In the genomic region with DNA sequence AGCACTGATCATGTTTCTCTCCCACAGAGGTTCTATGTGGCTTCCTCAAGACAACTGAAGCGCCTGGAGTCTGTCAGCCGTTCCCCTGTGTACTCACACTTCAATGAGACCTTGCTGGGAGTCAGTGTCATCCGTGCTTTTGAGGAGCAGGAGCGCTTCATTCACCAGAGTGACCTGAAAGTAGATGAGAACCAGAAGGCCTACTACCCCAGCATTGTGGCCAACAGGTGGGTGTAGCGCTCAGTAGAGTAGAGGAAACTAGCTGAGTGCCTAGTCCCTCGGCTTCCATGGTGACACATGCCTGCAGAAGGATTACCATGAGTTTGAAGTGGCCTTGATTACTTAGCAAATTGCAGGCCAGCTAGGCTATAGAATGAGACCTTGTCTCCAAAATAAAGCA, we compare ENCODE assay signal across 22 mouse cellular contexts.
DNase-seq lines count a peak whose midpoint lies in the region; ATAC-seq and TF ChIP-seq lines count a peak whose summit lies in the region.
"Had no signal": no experiment of that assay in that cellular context is flagged by ENCODE, and none has a peak within 500 bp of the region (broad histone marks: within the 10 kb centered on the region; RNA-seq: fewer than 3 reads in every experiment).

No protein-coding gene starts in this region.

- TF ChIP-seq CTCF in forebrain, postnatal 0 days (IDR thresholded peaks at IDR 0.05; ENCODE audit: low read depth): no peak

- H3K9ac ChIP-seq in forebrain, embryonic 11.5 days (ENCODE audit: low read length): no peak overlapping the region
- H3K9ac ChIP-seq in forebrain, postnatal 0 days: no peak overlapping the region
- H3K9ac ChIP-seq in heart, embryonic 11.5 days (ENCODE audit: low read depth, low read length): no peak overlapping the region

- no peaks in the 10 kb centered on the region for H3K4me1 ChIP-seq in forebrain, embryonic 11.5 days (replicated peaks; ENCODE audit: control insufficient read depth, insufficient read depth, low read length)
- H3K4me1 ChIP-seq in forebrain, postnatal 0 days (ENCODE audit: insufficient read depth): no peaks in the 10 kb centered on the region
- no peaks in the 10 kb centered on the region for H3K4me1 ChIP-seq in heart, embryonic 10.5 days
- no peaks in the 10 kb centered on the region for H3K4me1 ChIP-seq in heart, embryonic 11.5 days (ENCODE audit: control insufficient read depth, insufficient read depth, low read length)

- WGBS in forebrain, embryonic 11.5 days: 90% methylated on average over 6 of the region's 6 CpGs
- WGBS in forebrain, postnatal 0 days: 95% methylated on average over 6 of the region's 6 CpGs
- 82% methylated on average over 6 of the region's 6 CpGs for WGBS in heart, embryonic 10.5 days
- 89% methylated on average over 6 of the region's 6 CpGs for WGBS in heart, embryonic 11.5 days (ENCODE audit: insufficient replicate concordance)

- H3K36me3 ChIP-seq in forebrain, embryonic 11.5 days (ENCODE audit: control insufficient read depth, insufficient read depth, low read length): no peaks in the 10 kb centered on the region; the same call in 1 of the 2 replicates
- peaks cover 36% of the 10 kb centered on the region for H3K36me3 ChIP-seq in forebrain, postnatal 0 days (ENCODE audit: insufficient read depth)
- H3K36me3 ChIP-seq in heart, embryonic 10.5 days: peaks cover 4% of the 10 kb centered on the region; the same call in 1 of the 2 replicates
- H3K36me3 ChIP-seq in heart, embryonic 11.5 days (ENCODE audit: control insufficient read depth, insufficient read depth, low read length): no peaks in the 10 kb centered on the region

- no peaks in the 10 kb centered on the region for H3K27me3 ChIP-seq in forebrain, embryonic 11.5 days (ENCODE audit: control insufficient read depth, insufficient read depth, low read length)
- no peaks in the 10 kb centered on the region for H3K27me3 ChIP-seq in forebrain, postnatal 0 days (ENCODE audit: insufficient read depth, low read length)
- H3K27me3 ChIP-seq in heart, embryonic 10.5 days (ENCODE audit: insufficient read depth, poor library complexity, severe bottlenecking): no peaks in the 10 kb centered on the region
- no peaks in the 10 kb centered on the region for H3K27me3 ChIP-seq in heart, embryonic 11.5 days (ENCODE audit: control insufficient read depth, insufficient read depth, low read length)
- H3K27me3 ChIP-seq: CH12.LX, Patski had no signal

- no peak overlapping the region for H3K27ac ChIP-seq in forebrain, embryonic 11.5 days (ENCODE audit: low read depth, low read length)
- no peak overlapping the region for H3K27ac ChIP-seq in forebrain, postnatal 0 days (ENCODE audit: low read depth, low read length)
- no peak overlapping the region for H3K27ac ChIP-seq in heart, embryonic 10.5 days
- no peak overlapping the region for H3K27ac ChIP-seq in heart, embryonic 11.5 days (ENCODE audit: low read depth, low read length)

- H3K4me2 ChIP-seq in forebrain, embryonic 11.5 days (ENCODE audit: low read depth, low read length, severe bottlenecking): no peak overlapping the region
- H3K4me2 ChIP-seq in forebrain, postnatal 0 days (ENCODE audit: low read depth): no peak overlapping the region
- H3K4me2 ChIP-seq in heart, embryonic 11.5 days: no peak overlapping the region

- peak; percentile 34 for DNase-seq in forebrain, embryonic 11.5 days (ENCODE audit: low spot score)
- DNase-seq in forebrain, postnatal 0 days: no peak
- DNase-seq in heart, adult 11 months: peak; percentile 58
- no peak for DNase-seq in heart, adult 8-10 months (ENCODE audit: low spot score)
- DNase-seq in heart, embryonic 10.5 days (ENCODE audit: low spot score): peak; percentile 60
- peak; percentile 3 for DNase-seq in urinary bladder, adult 2 months (ENCODE audit: low spot score)
- DNase-seq in urinary bladder, postnatal 14 days (ENCODE audit: low spot score): no peak
- DNase-seq: adrenal gland, adult 2 months; adrenal gland, adult 8-10 months; adrenal gland, postnatal 10 days; adrenal gland, postnatal 14 days; adrenal gland, postnatal 25 days; adrenal gland, postnatal 36 days; B cell, adult 2 months; cerebellum, adult 11 months; cerebellum, adult 11-12 months had no signal

- no peak for ATAC-seq in forebrain, embryonic 11.5 days (replicated peaks; ENCODE audit: low FRiP score)
- ATAC-seq in forebrain, postnatal 0 days: no peak
- ATAC-seq in heart, embryonic 11.5 days (replicated peaks; ENCODE audit: insufficient number of reproducible peaks, low FRiP score, low TSS enrichment): no peak
- ATAC-seq: activated CD4-positive, CD25-positive, alpha-beta regulatory T cell, adult 4 months; CD4-positive, CD25-positive, alpha-beta regulatory T cell, adult 4 months; Patski had no signal

- H3K9me3 ChIP-seq in forebrain, embryonic 11.5 days (ENCODE audit: control insufficient read depth, low read length): no peaks in the 10 kb centered on the region
- H3K9me3 ChIP-seq in forebrain, postnatal 0 days (ENCODE audit: low read length): no peaks in the 10 kb centered on the region
- no peaks in the 10 kb centered on the region for H3K9me3 ChIP-seq in heart, embryonic 10.5 days
- no peaks in the 10 kb centered on the region for H3K9me3 ChIP-seq in heart, embryonic 11.5 days (replicated peaks; ENCODE audit: control insufficient read depth, low read length)
- H3K9me3 ChIP-seq: G1E had no signal

- H3K4me3 ChIP-seq in forebrain, embryonic 11.5 days (ENCODE audit: low read depth, low read length): no peak overlapping the region
- no peak overlapping the region for H3K4me3 ChIP-seq in forebrain, postnatal 0 days (ENCODE audit: low read depth, low read length)
- no peak overlapping the region for H3K4me3 ChIP-seq in heart, embryonic 10.5 days
- no peak overlapping the region for H3K4me3 ChIP-seq in heart, embryonic 11.5 days (ENCODE audit: low read depth, low read length)

Comparison
In these comparisons a context has a peak if more than half of its experiments do, and no peak if none do; other contexts are left out.
1. DNase-seq: peak in forebrain, embryonic 11.5 days (single experiment), heart, adult 11 months (single experiment), heart, embryonic 10.5 days (single experiment) and urinary bladder, adult 2 months (single experiment); none in forebrain, postnatal 0 days (single experiment), heart, adult 8-10 months (single experiment) and urinary bladder, postnatal 14 days (single experiment).